Mouse (Mus musculus): ENCODE results near the gene Bcap31. TPM values are rescaled to one million over a fixed set of nuclear protein-coding genes. Genes with fewer than 3 reads are reported as not detected.

The Bcap31 gene
- total RNA-seq, 2 experiments from 2014 or later, result 51.2 to 85.3 TPM

DNA sequence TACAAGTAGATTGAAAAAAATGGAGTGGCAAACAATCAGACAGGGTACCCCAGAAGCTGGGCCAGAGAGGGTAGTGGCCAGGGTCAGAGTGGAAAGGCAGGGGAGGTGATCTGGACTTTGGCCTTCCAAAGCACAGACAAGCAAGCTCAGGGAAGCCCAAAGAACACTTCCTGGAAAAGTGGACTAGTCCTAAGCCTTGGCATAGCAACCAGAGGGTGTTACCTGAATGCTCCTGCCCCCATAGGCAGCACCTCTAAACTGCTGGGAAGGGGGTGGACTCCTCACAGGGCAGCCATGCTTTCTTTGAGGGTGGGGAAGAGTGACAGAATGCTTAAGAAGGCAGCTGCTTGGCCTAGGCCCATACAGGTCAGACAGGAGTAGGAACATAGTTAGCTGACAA is 31.0 kb downstream of the Bcap31 start:
- ATAC-seq (replicated peaks; ENCODE audit: low FRiP score, poor library complexity, severe bottlenecking), result no peak

DNA sequence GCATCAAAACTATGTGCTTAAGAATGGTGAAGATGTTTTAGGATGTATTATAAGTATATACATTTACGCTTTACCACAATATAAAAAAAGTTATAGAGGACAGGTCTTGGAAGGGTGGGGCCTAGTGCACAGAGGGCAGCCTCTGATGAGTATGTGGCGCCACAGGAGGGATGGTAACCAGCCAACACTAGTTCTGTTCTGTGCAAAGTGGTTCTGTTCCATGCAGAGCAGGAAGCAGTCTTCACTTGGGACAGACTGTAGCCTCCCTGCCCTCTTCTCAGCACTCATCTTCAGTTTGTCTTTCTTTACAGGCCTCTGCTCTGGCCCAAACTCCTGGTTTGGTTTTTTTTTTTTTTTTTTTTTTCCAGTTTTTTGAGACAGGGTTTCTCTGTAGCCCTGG is 31.8 kb downstream of the Bcap31 start:
- no peak for ATAC-seq (replicated peaks; ENCODE audit: low FRiP score, poor library complexity, severe bottlenecking)

DNA sequence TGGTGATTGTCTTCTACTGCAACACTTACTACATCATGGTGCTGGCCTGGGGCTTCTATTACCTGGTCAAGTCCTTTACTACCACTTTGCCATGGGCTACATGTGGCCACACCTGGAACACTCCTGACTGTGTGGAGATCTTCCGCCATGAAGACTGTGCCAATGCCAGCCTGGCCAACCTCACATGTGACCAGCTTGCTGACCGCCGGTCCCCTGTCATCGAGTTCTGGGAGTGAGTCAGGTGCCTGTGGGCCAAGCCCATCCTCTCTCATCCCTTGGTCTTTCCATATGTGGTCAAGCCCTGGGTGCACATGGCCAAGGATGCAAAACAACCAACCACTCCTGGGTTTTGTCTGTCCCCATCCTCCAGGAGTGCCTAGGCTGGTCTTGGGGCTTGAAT is 39.3 kb downstream of the Bcap31 start:
- no peak for ATAC-seq (replicated peaks; ENCODE audit: low FRiP score, poor library complexity, severe bottlenecking)

DNA sequence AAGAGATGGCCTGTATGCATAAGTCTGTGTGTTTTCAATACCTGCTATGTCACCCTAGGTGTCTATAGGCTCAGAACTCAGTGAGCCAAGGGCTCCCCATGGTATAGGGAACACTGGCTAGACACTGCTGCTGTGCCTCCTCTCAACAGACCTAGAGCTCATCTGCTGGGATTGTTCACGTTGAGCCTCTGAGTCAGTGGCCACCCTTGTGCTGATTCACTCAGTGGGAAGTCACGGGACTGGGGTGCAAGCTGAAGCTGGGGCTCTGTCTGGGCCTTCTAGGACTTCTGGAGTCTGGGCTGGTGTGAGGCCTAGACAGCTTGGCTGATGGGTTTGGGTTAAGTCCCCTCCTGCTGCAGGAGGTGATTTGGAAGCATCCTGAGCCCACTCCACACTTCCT is 40.7 kb downstream of the Bcap31 start:
- no peak for ATAC-seq (replicated peaks; ENCODE audit: low FRiP score, poor library complexity, severe bottlenecking)

DNA sequence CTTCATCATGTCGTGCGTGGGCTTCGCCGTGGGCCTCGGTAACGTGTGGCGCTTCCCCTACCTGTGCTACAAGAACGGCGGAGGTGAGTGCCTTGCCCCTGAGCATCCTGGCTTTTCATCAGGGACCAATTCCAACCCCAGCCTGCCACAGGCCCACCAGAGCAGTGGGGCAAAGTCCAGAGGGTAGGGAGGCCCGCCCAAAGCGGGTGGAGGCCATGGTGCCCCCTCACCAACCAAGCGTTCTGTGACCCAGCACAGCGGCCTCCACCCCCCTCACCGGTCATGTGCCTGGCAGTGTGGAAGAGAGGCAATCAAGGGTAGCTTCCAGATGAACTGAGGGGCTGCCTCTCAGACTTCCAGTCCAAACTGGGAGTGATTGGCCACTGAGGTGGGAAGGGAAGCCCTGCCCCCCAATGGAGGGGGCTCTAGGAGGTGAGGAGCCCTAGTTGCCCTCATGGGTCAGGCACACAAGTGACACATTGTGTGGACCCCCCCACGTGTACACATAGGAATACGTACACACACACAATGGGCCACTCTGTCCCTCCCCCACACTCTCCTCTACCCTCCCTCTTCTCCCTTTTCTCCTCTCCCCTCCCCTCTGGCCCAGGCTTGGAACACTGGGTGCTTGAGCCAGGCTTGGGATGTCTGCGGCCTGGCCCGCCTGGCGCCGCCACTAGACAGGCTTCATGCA is 41.9 kb downstream of the Bcap31 start:
- ATAC-seq (replicated peaks; ENCODE audit: low FRiP score, poor library complexity, severe bottlenecking), result no peak

DNA sequence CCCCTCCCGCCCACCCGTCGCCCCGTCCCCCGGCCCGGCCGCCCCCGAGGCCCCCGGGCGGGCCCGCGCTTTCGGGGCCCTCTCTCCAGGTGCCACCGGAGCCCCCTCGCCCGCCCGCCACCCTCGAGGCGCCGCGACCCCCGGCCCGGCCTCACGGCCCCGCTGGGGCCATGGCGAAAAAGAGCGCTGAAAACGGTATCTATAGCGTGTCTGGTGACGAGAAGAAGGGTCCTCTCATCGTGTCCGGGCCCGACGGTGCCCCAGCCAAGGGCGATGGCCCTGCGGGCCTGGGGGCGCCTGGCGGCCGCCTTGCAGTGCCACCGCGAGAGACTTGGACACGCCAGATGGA is 42.4 kb downstream of the Bcap31 start:
- no peak for ATAC-seq (replicated peaks; ENCODE audit: low FRiP score, poor library complexity, severe bottlenecking)

DNA sequence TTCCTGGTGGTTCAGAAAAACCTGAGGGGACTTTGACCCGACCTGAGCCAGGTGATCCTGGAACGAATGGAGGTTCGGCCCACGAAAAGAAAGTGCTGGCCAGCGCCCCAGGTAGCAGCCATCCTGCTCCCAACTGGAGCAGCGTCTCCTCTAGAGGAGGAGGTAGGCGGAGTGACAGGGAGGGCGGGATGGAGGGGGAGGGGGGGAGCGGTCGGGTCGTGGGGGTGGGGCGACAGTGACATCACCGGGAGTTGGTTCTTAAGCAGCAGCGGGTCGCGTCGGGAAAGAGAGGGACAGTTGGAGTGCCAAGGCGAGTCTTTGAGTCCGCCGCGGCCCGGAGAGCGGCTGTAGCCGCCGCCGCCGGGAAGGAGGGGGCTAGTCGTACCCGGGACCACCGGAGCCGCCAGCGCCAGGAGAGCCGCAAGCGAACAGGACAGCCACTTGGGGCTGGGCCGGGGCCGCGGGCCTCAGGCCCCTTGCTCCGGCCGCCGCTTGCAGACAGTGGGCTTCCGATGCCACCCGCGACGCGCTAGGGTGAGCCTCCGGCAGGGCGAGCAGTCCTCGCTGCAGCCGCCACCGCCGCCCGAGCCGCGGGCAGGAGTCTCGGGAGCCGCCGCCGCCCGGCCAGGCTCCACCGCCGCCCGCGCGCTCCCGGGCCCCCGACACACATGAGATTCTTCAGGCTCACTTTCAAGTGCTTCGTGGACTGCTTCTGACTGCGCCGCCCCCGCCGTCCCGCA is 42.9 kb downstream of the Bcap31 start, which contains the start of gene Slc6a8:
TSS of gene Slc6a8 (plus strand) at position 272 of the 740 bp plus-strand sequence.
- ATAC-seq (replicated peaks; ENCODE audit: low FRiP score, poor library complexity, severe bottlenecking), result no peak

DNA sequence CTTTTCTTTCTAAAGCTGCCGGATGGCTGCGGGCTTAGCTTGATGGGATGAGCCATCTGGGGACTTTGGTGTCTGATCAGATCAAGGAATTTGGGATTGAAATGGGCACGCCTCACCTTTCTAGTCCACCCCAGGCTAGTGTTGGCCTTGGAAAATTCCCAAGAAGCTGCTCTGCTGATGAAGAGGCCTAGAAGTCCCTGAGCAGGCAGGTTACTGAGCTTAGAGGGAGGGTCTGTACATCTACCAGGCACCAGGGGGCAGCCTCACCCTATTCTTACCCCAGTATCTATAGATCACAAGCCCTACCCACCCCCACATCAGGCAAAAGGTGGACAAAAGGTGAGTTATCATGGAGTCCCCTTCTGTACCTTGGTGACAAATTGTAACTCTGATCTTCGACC is 43.9 kb downstream of the Bcap31 start:
- ATAC-seq (replicated peaks; ENCODE audit: low FRiP score, poor library complexity, severe bottlenecking), result no peak

DNA sequence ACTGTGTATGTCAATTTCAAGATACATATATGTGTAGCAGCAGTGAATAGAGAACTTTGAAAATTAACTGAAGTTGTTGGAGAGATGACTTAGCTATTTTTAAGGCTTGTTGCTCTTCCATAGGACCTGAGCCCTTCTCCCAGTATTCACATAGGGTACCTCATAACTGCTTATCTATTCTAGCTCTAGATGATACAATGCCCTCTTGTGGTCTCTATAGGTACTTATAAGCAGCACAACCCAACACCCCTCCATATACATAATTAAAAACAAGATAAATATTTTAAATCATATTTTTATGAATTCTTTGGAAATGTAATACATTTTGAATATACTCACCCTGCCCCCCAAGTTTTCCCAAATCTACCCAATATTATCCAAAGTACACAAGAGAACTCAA is 52.8 kb downstream of the Bcap31 start:
- ATAC-seq (replicated peaks; ENCODE audit: low FRiP score, poor library complexity, severe bottlenecking), result no peak

DNA sequence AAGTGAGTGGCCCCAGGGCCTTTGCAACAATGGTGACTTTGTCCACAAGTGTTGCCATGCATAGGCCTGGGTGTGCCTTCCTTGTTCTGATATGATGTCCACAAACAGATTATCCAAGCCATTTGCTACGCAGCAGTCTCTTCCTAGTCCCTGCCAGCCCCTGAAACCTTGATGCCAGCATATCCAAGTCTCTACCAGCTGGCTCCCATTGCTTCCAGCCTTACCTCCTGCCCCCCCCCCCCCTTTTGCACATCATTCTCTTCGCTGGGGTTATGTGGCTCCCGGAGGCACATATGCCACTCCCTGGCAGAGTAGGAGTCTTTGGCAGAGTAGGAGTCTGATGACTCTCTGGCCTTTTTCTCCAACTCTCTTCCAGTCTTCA is 55.7 kb downstream of the Bcap31 start:
- no peak for ATAC-seq (replicated peaks; ENCODE audit: low FRiP score, poor library complexity, severe bottlenecking)

DNA sequence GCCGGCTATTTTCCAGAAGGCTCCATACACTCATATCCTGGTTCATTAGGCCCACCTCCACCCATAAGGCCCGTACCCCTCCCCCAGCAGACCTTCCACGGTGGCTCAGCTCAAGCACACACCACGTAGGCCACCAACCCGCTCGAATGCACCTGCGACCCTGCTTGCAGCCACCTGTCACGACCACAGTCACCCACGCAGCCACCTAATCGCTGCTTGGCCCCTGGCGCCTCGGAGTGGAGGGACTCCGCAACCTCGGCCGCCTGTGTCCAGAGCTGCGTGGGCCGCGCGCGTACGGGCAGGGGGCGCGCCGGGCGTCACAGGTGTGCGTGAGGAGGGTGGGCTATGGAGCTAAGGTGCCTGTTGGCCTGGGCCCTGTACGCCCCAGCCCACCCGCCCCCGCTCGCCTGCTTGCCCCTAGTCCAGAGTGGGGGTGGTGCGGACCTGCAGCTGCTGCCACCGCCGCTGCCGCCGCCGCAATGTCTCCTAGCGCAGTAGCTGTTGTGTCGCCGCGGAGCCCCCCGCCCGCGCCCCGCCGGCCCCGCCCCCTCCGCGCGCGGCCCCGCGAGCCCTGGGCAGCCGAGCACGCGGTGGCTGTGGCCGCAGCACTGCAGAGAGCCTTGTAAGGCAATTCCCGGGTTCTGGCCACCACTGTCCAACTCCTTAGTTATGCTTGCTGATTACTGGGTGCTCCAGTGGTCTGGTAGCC is 56.2 kb downstream of the Bcap31 start, which contains the start of gene Pnck:
TSS of gene Pnck (minus strand) at position 543 of the 709 bp plus-strand sequence.
- ATAC-seq (replicated peaks; ENCODE audit: low FRiP score, poor library complexity, severe bottlenecking), result no peak

DNA sequence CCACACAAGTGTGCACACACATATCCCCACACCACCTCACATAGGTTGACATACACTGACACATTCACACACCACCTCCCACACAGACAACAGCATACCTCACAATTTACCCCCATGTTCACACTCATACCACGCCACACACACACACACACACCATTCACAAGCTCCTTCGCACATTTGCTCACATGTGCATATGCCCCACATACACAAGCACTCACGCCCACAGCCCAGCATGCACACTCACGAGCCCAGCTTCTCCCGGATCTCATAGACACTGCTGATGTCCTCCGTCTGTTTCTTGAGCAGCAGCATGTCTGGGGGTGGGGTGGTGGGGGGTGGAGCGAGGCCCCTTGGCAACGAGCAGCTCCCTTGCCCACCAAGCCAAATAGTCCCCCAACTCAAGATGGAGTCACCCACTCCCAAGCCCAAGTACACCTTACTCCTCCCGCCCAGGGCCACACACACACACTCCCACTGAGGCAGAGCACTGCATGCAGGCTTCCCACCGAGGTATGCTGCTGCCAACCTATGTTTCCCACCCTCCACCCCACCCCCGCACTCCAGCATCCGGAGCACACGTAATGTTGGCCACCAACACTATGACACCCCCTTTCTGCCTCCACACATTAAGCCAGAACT is 56.9 kb downstream of the Bcap31 start:
- no peak for ATAC-seq (replicated peaks; ENCODE audit: low FRiP score, poor library complexity, severe bottlenecking)

DNA sequence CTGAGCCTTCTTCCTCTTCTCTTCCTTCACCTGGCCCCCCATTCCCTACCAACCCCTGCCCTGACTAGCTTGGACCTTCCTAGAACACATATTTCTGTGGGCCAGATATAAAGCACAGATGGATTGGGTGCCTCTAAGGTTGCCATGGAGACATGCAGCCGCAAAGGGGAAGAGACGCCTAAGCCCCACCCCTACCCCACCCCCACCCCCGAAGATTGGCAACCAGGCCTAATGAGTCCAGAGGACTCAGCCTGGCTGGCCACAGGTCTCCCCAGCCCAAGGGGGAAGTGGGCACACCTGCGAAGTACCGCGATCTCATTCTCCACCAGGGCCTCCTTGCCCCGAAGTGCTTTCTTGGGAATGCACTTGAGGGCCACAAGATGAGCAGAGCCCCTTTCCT is 57.6 kb downstream of the Bcap31 start:
- ATAC-seq (replicated peaks; ENCODE audit: low FRiP score, poor library complexity, severe bottlenecking), result no peak

DNA sequence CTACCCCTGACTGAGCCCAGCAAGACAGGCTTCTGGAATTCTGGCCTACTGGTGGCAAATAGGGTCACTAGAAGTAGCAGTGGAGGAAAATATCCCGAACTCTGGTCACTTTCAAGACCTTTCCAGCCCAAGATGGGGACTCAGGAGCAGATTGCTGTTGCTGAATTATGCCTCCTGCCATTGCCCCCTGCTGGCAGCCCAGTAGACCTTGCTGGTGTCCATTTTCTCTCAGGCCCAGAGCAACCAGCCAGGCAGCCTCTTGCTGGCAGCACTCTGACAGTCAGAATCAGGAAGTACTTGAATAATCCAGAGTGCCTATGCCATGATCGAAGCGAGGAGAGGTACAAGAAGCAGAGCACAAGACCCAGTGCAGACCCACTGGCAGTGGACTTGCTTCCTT is 60.4 kb downstream of the Bcap31 start:
- no peak for ATAC-seq (replicated peaks; ENCODE audit: low FRiP score, poor library complexity, severe bottlenecking)

DNA sequence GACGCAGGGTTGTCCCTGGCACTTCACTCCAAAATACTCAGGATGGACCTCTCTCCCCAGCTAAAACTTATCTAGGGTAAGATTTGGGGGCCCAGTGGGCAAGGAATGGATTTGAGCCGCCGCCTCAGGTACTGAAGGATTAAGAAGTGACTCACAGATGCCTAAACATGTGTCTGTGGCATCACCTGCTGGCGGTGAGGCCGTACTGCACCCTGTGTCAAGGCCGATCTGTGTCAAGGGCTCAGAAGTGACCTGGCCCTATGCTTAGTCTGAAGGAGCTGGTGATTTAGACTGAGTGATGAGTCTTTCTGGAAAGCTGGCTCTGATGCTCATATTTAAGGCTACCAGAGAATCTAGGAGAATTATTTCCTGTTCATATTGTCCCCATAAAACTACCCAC is 61.8 kb downstream of the Bcap31 start:
- ATAC-seq (replicated peaks; ENCODE audit: low FRiP score, poor library complexity, severe bottlenecking), result peak; percentile 82; the same call in 1 of the 2 replicates

DNA sequence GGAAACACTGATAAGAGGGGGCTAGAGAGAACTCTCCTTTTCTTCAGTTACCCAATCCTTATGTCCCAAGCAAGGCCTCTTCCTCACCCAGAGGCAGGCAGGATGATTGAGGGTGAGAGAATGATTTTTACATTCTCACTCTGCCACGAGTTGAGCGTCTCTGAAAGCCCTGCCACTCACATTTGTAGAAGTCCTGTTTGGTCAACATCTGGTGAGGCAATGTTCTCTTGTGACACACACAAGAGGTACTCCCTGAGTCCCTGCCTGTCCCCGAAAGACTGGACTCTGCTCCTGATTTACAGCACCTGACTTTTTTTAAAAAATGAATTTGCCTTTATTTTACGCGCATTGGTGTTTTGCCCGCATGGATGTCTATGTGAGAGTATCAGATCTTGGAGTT is 62.6 kb downstream of the Bcap31 start:
- ATAC-seq (replicated peaks; ENCODE audit: low FRiP score, poor library complexity, severe bottlenecking), result no peak

DNA sequence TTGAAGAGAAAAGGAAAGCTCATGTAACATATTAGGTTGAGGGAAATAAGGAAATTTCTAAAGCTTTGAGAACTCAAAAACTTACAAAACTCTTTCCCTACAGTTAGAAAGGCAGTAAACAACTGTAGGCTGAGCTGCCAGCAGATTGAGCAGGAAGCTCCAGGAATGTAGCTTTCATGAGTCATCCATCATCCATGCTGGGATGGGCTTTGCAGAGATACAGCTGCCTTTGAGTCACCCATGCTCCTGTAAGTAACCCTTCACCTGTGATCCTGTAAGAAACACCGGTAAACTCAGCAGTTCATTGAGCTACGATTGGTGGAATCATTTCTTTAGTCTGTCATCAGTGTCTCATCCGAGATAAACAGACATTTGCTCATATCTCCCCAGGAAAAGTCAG is 65.1 kb downstream of the Bcap31 start:
- no peak for ATAC-seq (replicated peaks; ENCODE audit: low FRiP score, poor library complexity, severe bottlenecking)

DNA sequence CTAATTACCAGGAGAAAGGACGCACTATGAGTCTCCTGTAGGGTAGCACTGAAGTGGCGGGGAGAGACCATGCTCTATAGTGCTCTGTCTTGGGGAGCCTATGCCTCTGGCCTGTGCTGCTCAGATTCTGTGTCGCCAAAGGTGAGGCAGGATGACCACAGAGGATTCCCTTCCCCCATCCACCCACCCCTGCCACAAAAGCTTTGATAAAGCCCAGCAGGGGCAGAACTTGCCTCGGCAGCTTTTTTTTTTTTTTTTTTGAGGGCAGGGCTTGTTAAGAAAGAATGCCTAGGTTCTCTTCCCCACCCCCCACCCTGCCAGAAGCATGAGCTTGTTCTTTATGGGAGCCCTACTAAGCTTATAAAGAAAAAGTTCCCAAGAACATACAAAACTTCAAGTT is 70.9 kb downstream of the Bcap31 start:
- ATAC-seq (replicated peaks; ENCODE audit: low FRiP score, poor library complexity, severe bottlenecking), result no peak

DNA sequence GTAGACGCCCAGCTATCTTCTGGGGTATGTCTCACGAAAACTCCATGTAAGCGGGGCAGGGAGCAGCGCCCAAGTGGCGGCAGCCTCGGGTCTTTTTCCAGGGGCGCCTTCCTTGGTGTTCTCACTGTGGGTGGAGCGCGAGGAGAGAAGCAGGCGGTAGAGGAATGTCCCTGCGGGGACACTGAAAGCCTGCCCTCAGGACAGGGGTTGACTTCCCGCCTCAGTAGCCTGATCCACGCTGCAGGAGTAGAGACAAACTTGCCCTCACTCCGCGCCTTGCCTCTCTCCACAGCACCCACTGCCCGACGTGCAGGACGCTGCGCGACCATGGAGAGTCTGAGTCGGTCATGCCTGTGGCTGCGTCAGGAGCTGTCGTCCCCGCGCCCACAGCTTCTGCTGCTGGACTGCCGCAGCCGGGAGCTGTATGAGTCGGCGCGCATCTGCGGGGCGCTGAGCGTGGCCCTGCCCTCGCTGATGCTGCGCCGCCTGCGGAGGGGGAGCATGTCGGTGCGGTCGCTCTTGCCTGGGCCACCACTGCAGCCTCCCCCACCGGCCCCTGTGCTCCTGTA is 76.0 kb downstream of the Bcap31 start:
- ATAC-seq (replicated peaks; ENCODE audit: low FRiP score, poor library complexity, severe bottlenecking), result no peak

DNA sequence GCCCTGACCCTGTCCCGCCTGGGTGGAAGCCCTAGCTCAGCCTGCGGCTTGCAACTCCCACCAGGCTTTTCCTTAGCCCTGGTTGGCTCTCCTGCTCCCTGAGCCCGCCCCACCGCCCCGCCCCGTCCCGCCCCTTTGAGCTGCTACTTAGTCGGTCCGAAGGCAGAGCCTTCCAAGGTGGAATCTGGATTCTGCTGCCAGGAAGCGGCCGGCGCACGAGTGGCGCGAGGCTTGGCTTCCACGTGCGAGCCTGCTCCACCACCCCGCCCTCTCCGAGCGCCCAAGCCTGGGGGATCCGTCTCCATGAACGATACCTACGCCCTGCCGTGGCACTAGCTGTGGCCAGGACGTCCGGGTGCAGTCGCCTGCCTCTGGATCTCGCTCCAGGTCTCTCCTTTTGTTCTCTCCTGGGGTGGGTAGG is 76.7 kb downstream of the Bcap31 start, which contains the start of gene Dusp9:
TSS of gene Dusp9 (plus strand) at position 165 of the 421 bp plus-strand sequence.
- ATAC-seq (replicated peaks; ENCODE audit: low FRiP score, poor library complexity, severe bottlenecking), result no peak

Data from erythroblast, adult 5-6 weeks (primary cell).